Mouse (Mus musculus) CH12.LX (cell line): ENCODE measurements at regions not wholly inside any gene's neighbourhood (a gene's known extent, or its start where the extent isn't known, plus 50 kb on each side); places are given as distances from the start of the nearest gene placed in this dataset.

Experiments used
- DNase-seq: peaks from one replicate; pipeline ENCODE4 v3.0.0-alpha.2; 2013; ENCODE audit errors: extremely low read depth
- H3K27ac ChIP-seq: 2 replicates; pipeline ENCODE4 v1.5.1; 2012; ENCODE audit warnings: low read depth, mild to moderate bottlenecking, control low read depth, moderate library complexity; ENCODE audit not compliant: insufficient read depth
- H3K27me3 ChIP-seq: replicated peaks from 2 replicates; pipeline ENCODE3; 2012; ENCODE audit warnings: inconsistent platforms
- H3K36me3 ChIP-seq, 2 experiments: replicated peaks in 1 of 2; 2 replicates each; pipeline versions ENCODE3 to v1.6.1; 2012; ENCODE audit warnings: inconsistent platforms in 1 of 2, low read length in 1 of 2, mild to moderate bottlenecking in 1 of 2, mixed read lengths in 1 of 2, moderate library complexity in 1 of 2; ENCODE audit not compliant: control insufficient read depth in 1 of 2, insufficient read depth in 1 of 2
- H3K4me1 ChIP-seq, 2 experiments: 2 replicates each; pipeline ENCODE4 v1.6.1; 2012; ENCODE audit warnings: inconsistent platforms in 1 of 2, moderate library complexity in 1 of 2; ENCODE audit not compliant: insufficient read depth in 2 of 2, control insufficient read depth in 1 of 2
- H3K4me2 ChIP-seq: 2 replicates; pipeline ENCODE4 v1.6.1; 2012; ENCODE audit warnings: low read depth, mild to moderate bottlenecking, control low read depth; ENCODE audit not compliant: poor library complexity, insufficient read depth, severe bottlenecking
- H3K4me3 ChIP-seq, 3 experiments: fragments of 150-350 bp in 1 of 3; sonication (generic) in 1 of 3; replicated peaks in 1 of 3; 2 replicates each; pipeline versions ENCODE3 to v1.5.1; 2011 to 2012; ENCODE audit warnings: low read depth in 2 of 3, low read length in 2 of 3, mild to moderate bottlenecking in 2 of 3, moderate library complexity in 2 of 3, control low read depth in 1 of 3, improper control_type of control experiment in 1 of 3, inconsistent platforms in 1 of 3, mixed read lengths in 1 of 3; ENCODE audit not compliant: poor library complexity in 1 of 3
- H3K79me2 ChIP-seq: replicated peaks from 2 replicates; pipeline ENCODE4 v1.6.1; 2012; ENCODE audit warnings: mild to moderate bottlenecking, moderate library complexity; ENCODE audit not compliant: control insufficient read depth, poor library complexity, insufficient read depth, severe bottlenecking; ENCODE audit errors: extremely low read depth
- H3K9ac ChIP-seq: 2 replicates; pipeline ENCODE4 v1.6.1; 2012; ENCODE audit warnings: low read depth, mild to moderate bottlenecking, control low read depth, moderate library complexity; ENCODE audit not compliant: insufficient read depth
- H3K9me3 ChIP-seq: replicated peaks from 2 replicates; pipeline ENCODE3; 2012; ENCODE audit warnings: low read length, inconsistent platforms, mixed read lengths
- BHLHE40 ChIP-seq: IDR thresholded peaks from 2 replicates; pipeline ENCODE4 v1.6.1; 2011; ENCODE audit warnings: mild to moderate bottlenecking, low read depth, low read length, improper control_type of control experiment
- CHD1 ChIP-seq: IDR thresholded peaks from 2 replicates; pipeline ENCODE4 v1.6.1; 2012; ENCODE audit warnings: low read depth, low read length, improper control_type of control experiment, inconsistent platforms
- CHD2 ChIP-seq: IDR thresholded peaks from 2 replicates; pipeline ENCODE4 v1.6.1; 2011; ENCODE audit warnings: low read length, improper control_type of control experiment
- ELF1 ChIP-seq: IDR thresholded peaks from 2 replicates; pipeline ENCODE4 v1.6.1; 2014; ENCODE audit warnings: low read depth, mild to moderate bottlenecking, inconsistent platforms, low read length, improper control_type of control experiment
- EP300 ChIP-seq: IDR thresholded peaks from 2 replicates; pipeline ENCODE4 v1.6.1; 2011; ENCODE audit warnings: low read length, improper control_type of control experiment
- GABPA ChIP-seq: IDR thresholded peaks from 2 replicates; pipeline ENCODE4 v1.6.1; 2012; ENCODE audit warnings: low read depth, low read length, improper control_type of control experiment, inconsistent platforms; ENCODE audit not compliant: insufficient replicate concordance
- JUND ChIP-seq: conservative IDR thresholded peaks from 2 replicates; pipeline ENCODE4 v1.6.1; 2011; ENCODE audit warnings: low read depth, low read length, improper control_type of control experiment
- MAFK ChIP-seq: IDR thresholded peaks from 2 replicates; pipeline ENCODE4 v1.6.1; 2011; ENCODE audit warnings: low read length, improper control_type of control experiment; ENCODE audit not compliant: insufficient replicate concordance
- MAX ChIP-seq: IDR thresholded peaks from 2 replicates; pipeline ENCODE4 v1.6.1; 2011; ENCODE audit warnings: low read length, improper control_type of control experiment
- MAZ ChIP-seq: IDR thresholded peaks from 2 replicates; pipeline ENCODE4 v1.6.1; 2012; ENCODE audit warnings: low read depth, mild to moderate bottlenecking, inconsistent platforms, low read length, improper control_type of control experiment, moderate library complexity
- MEF2A ChIP-seq: IDR thresholded peaks from 2 replicates; pipeline ENCODE4 v1.6.1; 2014; ENCODE audit warnings: low read depth, mild to moderate bottlenecking, inconsistent platforms, low read length, improper control_type of control experiment, borderline replicate concordance
- MXI1 ChIP-seq: IDR thresholded peaks from 2 replicates; pipeline ENCODE4 v1.6.1; 2011; ENCODE audit warnings: mild to moderate bottlenecking, low read depth, low read length, improper control_type of control experiment
- MYC ChIP-seq: IDR thresholded peaks from 2 replicates; pipeline ENCODE4 v1.6.1; 2011; ENCODE audit warnings: low read depth, mild to moderate bottlenecking, improper control_type of control experiment, low read length
- PAX5 ChIP-seq: IDR thresholded peaks from 2 replicates; pipeline ENCODE4 v1.6.1; 2012; ENCODE audit warnings: low read length, inconsistent platforms, mixed read lengths
- POLR2AphosphoS2 ChIP-seq: IDR thresholded peaks from 2 replicates; pipeline ENCODE4 v1.6.1; 2011; ENCODE audit warnings: low read depth, low read length, improper control_type of control experiment
- RCOR1 ChIP-seq: conservative IDR thresholded peaks from 2 replicates; pipeline ENCODE4 v1.6.1; 2012; ENCODE audit warnings: low read depth, mild to moderate bottlenecking, inconsistent platforms, low read length, improper control_type of control experiment
- SIN3A ChIP-seq: IDR thresholded peaks from 2 replicates; pipeline ENCODE4 v1.6.1; 2012; ENCODE audit warnings: low read length, improper control_type of control experiment, inconsistent platforms
- SMC3 ChIP-seq: IDR thresholded peaks from 2 replicates; pipeline ENCODE4 v1.6.1; 2011; ENCODE audit warnings: low read depth, low read length, improper control_type of control experiment
- TBP ChIP-seq: conservative IDR thresholded peaks from 2 replicates; pipeline ENCODE4 v1.6.1; 2011; ENCODE audit warnings: low read depth, low read length, improper control_type of control experiment
- TCF12 ChIP-seq: IDR thresholded peaks from 2 replicates; pipeline ENCODE4 v1.6.1; 2014; ENCODE audit warnings: low read depth, mild to moderate bottlenecking, inconsistent platforms, low read length, improper control_type of control experiment
- USF2 ChIP-seq: conservative IDR thresholded peaks from 2 replicates; pipeline ENCODE4 v1.6.1; 2011; ENCODE audit warnings: low read depth, low read length, improper control_type of control experiment
- ZC3H11A ChIP-seq: IDR thresholded peaks from 2 replicates; pipeline ENCODE4 v1.6.1; 2012; ENCODE audit warnings: low read depth, mild to moderate bottlenecking, inconsistent platforms, low read length, improper control_type of control experiment
- ZMIZ1 ChIP-seq: IDR thresholded peaks from 2 replicates; pipeline ENCODE4 v1.6.1; 2012; ENCODE audit warnings: low read depth, mild to moderate bottlenecking, inconsistent platforms, low read length, improper control_type of control experiment
- dilution Hi-C: fragments of 300-500 bp; cut with MboI; formaldehyde crosslinking; loops from 2 replicates; pipeline ENCODE4 v1.14.3; 2020; ENCODE audit warnings: low sequenced_read_pairs; ENCODE audit not compliant: extremely low pct_unique_long_range_greater_than_20kb, extremely low pct_ligation_motif_present
- in situ Hi-C: fragments of 300-500 bp; cut with MboI; formaldehyde crosslinking; loops from 3 replicates; pipeline ENCODE4 v1.14.3; 2019; ENCODE audit warnings: low sequenced_read_pairs, low pct_ligation_motif_present, low pct_unique_long_range_greater_than_20kb, mixed read lengths

DNA sequence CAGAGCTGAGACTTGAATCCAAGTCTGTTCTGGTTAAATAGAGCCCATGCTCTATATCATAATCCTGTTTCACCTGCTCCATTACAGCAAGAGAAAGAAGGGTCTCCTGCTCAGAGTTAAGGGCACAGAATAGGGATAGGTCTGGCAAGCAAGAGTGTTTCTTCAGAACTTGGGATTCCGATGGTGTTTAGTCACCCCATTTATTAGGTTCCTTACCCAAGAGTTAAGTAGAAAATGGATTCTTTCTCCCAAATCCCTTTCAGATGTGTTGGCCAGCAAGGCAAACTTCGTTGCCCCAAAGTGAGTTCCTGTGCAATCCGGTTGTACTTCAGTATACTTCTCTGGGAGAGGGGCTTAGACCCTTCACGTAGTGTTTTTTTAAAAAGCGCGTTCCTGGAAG is 74.4 kb downstream of the Cyp26a1 start:
- no peak for DNase-seq
- Histone ChIP-seq H3K79me2 (no peaks in the 10 kb centered on the region), H3K4me3 (no peak overlapping the region), H3K27ac (no peak overlapping the region), H3K27me3 (no peaks in the 10 kb centered on the region), H3K4me2 (no peak overlapping the region), H3K9ac (no peak overlapping the region), H3K9me3 (no peaks in the 10 kb centered on the region), H3K36me3 (no peaks in the 10 kb centered on the region), H3K4me1 (no peaks in the 10 kb centered on the region)
- TF ChIP-seq SMC3 = no peak
- TF ChIP-seq GABPA = no peak
- TF ChIP-seq MAFK = no peak
- no peak for TF ChIP-seq PAX5
- no peak for TF ChIP-seq ZC3H11A
- TF ChIP-seq EP300 = no peak
- TF ChIP-seq MAZ = no peak
- TF ChIP-seq POLR2AphosphoS2 = no peak
- no peak for TF ChIP-seq MYC
- no peak for TF ChIP-seq BHLHE40
- no peak for TF ChIP-seq MEF2A
- TF ChIP-seq TBP = no peak
- no peak for TF ChIP-seq CHD1
- no peak for TF ChIP-seq SIN3A
- TF ChIP-seq TCF12 = no peak
- no peak for TF ChIP-seq MXI1
- TF ChIP-seq MAX = no peak
- in situ Hi-C loops (no loop called here), dilution Hi-C loops (no loop called here)

DNA sequence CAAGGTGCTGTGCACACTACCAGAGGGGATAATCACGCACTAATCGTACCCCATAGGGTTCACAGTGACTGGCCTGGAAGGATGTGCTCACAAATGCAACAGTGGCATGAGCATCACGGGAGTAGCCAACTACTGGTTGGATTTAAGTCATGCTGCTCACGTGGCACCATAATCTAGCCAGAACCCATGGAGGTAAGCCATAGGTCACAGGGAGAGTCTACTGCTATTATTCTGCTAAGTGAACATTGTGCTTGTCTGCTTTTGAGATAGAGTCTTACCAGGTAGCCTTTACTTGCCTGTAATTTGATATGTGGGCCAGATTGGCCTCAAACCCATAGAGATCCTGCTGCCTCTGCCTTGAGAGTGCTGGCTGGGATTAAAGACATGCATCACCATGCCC is 77.0 kb downstream of the Cyp26a1 start:
- no peak overlapping the region for H3K4me3 ChIP-seq
- H3K79me2 ChIP-seq = no peaks in the 10 kb centered on the region
- H3K36me3 ChIP-seq = no peaks in the 10 kb centered on the region
- H3K4me1 ChIP-seq = no peaks in the 10 kb centered on the region
- H3K27me3 ChIP-seq = no peaks in the 10 kb centered on the region
- dilution Hi-C loops = no loop called here
- in situ Hi-C loops = no loop called here
- no peak for DNase-seq
- no peak overlapping the region for H3K9ac ChIP-seq
- H3K27ac ChIP-seq = no peak overlapping the region
- H3K4me2 ChIP-seq = no peak overlapping the region
- H3K9me3 ChIP-seq = no peaks in the 10 kb centered on the region
- TF ChIP-seq POLR2AphosphoS2 = no peak
- TF ChIP-seq ZMIZ1 = no peak
- no peak for TF ChIP-seq TBP
- TF ChIP-seq SMC3 = no peak
- TF ChIP-seq CHD2 = no peak
- no peak for TF ChIP-seq RCOR1
- TF ChIP-seq JUND = no peak
- TF ChIP-seq MYC = no peak
- TF ChIP-seq USF2 = no peak
- TF ChIP-seq ELF1 = no peak
